Mouse (Mus musculus) left cerebral cortex, adult 9 months (tissue): ENCODE measurements around the gene Gm10354.
"Not testable (repeated sequence)": the region's sequence is repeated elsewhere in the genome, so short reads cannot be mapped to it uniquely, and the experiment has no call there.

Experiments used
- DNase-seq, 2 experiments: peaks; one replicate each; pipeline ENCODE4 v3.0.0; 2022; ENCODE audit warnings: low spot score in 2 of 2

Gm10354 gene

DNA sequence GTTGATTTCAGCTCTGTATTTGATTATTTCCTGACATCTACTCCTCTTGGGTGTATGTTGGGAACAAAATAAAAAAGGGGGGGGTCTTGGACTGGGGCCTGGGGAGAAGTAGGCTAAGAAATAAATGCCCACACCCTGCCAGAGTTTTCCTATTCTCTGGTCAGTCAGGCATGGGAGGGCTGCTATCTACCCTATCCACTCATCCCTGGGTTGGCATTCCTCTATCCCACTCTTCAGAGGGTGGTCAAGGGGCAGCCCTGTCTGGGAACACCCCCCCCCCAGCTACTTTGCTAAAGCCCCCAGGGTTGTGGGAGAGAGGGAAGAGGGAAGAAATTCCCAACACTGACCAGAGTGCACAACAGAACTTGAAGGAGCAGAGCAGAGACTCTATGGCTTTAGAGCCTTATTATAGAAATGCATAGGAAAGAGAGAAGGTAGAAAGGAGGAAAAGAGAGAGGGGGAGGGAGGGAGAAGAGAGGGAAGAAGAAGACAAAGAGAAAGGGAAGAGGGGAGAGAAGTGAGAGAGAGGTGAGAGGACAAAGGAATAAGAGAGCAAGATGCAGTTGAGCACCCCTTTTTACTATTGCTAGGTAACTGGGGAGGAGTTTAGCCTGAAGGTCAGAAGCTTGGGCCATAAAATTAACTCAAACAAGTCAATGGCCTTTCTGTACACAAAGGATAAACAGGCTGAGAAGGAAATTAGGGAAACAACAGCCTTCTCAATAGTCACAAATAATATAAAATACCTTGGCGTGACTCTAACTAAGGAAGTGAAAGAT lies 22.6 kb downstream of the Gm10354 start:
- not testable (repeated sequence) for DNase-seq

DNA sequence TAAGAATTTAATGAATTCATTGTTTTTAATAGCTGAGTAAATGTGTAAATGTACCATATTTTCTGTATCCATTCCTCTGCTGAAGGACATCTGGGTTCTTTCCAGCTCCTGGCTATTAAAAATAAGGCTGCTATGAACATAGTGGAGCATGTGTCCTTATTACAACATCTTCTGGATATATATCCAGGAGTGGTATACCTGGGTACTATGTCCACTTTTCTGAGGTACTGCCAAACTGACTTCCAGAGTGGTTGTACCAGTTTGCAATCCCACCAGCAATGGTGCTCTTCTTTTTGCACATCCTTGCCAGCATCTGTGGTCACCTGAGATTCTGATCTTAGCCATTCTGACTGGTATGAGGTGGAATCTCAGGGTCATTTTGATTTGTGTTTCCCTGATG lies 25.1 kb downstream of the Gm10354 start:
- not testable (repeated sequence) for DNase-seq

DNA sequence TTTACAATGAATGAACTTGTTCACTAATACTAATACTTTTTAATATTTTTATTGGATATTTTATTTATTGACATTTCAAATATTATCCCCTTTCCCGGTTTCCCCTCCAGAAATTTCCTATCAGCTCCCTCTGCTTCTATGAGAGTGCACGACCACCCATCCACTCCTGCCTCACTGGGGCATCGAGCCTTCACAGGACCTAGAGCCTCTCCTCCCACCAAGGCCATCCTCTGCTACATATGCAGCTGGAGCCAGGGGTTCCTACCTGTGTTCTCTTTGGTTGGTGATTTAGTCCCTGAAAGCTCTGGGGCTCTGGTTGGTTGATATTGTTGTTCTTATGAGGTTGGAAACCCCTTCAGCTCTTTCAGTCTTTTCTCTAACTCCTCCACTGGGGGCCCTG lies 26.0 kb downstream of the Gm10354 start:
- not testable (repeated sequence) for DNase-seq

DNA sequence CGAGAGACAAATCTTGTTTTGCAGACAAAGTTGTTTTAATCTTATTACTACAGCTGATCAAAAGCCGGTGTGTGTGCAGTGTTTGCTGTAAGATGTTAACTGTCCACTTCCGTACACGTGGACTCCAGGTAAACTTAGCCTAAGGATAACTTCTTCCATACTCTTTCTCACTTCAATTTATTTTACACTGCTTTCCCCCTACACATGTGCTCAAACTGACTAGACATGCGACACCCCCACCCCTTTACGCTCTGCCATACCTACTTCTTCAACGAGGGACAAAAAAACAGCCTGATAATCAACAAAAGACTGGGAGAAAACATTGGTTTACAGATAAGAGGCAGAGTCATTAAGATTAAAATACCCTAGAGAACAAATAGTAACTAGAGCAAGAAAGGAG lies 26.9 kb downstream of the Gm10354 start:
- DNase-seq, result not testable (repeated sequence)

DNA sequence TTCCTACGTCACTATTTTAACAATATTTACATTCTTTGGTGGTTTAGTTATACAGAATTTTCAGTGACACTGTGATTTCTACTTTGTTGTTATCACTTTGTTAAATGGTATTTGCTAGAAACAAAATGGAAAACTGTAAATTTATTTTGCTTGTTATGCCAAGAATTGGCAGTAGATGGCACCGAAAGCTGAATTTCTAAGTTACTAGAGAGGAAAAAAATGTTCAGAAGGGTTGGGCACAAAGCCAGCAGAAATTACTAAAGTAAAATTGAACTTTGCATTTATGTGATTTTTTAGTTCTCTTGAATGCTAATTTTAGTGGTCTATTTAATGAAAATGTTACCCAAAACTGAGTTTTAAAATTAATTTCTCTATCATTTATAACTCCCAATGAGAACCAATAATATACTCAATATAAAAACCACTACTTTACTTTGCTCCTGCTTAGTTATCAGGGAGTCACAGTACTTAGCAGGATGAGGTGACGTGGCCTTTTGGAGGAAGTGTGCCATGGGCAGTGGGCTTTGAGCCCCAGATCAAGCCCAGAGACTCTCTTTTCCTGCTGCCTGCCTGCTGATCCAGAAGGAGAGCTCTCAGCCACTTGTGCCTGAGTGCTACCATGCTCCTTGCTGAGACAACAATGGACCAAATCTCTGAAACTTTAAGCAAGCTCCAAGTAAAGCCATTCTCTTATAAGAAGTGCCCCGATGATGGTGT lies 31.1 kb downstream of the Gm10354 start:
- peak in 1 of 2 experiments; percentile 15 for DNase-seq

DNA sequence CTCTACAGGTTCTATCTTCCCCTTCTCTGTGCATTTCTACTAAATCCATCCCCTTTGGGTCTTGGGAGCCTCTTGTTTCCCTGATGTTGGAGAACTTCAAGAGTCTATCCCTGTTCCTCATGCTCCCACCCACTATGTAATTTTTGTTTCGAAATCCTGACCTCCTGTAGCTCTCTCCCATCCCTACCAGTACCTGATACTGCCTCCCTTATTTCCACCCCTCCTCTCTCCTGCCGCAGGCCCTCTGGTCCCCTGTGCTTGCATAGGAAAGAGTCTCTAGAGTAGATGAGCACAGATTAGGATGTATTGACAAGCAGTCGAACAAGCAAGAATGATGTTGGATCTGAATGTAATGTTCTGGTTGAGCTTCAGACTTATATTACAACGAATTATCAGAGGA lies 33.2 kb downstream of the Gm10354 start:
- not testable (repeated sequence) for DNase-seq

DNA sequence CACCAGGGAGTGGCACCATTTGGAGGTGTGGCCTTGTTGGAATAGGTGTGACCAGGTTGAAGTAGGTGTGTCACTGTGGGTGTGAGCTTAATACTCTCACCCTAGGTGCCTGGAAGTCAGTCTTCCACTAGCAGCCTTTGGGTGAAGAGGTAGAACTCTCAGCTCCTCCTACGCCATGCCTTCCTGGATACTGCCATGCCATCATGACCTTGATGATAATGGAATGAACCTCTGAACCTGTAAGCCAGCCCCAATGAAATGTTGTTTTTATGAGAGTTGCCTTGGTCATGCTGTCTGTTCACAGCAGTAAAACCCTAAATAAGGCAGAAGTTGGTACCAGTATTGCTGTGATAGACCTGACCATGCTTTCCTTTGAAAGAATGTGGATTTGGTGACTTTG lies 37.7 kb downstream of the Gm10354 start:
- not testable (repeated sequence) for DNase-seq

DNA sequence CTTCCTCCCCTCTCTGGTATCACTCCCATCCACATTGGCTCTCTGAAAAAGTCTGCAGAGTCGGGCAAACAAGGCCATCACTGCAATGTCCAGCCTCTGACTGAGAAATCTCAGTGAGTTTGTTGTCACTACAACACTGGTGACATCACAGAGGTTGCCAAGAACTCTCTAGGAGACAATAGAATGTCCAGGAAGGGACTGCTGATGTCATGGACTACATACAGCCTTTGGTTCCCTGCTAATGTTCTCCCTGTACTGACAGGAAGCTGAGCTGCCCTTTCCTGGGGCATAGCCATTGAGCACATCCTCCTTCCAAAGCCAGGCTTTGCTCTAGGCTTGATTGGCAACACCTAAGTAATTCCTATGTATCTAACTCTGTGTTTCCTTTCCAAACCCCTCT lies 40.4 kb downstream of the Gm10354 start, which contains the start of gene Speer4e:
Gene Speer4e, minus strand, starts transcription at position 101 of the 400 bp plus-strand sequence.
- DNase-seq, result not testable (repeated sequence)

DNA sequence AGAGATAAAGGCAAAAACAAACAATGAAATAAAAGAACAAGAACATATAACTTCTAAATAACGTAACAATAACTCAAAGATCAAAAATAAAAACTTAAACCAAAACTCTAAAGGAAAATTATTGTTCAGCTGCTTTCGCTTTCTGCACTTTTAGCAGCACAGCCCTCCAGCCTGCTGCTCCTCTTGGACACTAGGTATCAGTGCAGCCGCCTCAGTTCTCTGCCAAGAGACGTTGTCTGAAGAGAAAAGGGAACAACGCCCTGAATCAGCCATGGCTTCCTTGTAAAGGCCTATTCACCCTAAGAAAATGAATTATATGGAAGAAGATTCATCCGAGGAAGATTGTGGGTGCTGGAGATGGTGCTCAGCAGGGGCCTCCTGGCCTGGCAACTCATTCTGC lies 45.0 kb downstream of the Gm10354 start:
- DNase-seq, result not testable (repeated sequence)

DNA sequence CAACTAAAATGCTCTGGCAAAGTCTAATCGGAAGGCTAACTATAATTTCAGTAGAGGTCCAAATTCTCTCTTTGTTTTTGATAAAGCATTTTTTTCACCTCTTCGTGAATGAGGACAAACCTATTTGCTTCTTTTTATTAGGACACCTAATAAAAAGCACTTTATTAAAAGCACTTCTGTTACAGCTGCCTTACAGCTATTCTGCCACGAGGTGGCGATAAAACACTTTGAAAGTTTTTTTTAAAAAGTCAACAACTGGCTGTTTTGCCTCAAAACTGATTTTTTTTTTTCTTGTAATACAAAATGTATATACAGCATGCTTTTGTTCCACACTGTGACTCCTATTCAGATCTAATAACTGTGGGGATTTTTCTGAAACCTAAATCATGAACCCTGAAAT lies 51.7 kb downstream of the Gm10354 start:
- not testable (repeated sequence) for DNase-seq
